ENCODE assay signal across 18 mouse cellular contexts in genomic region chr12:86665656-86666055, GRCm38 (mm10). TPM values are rescaled to one million over a fixed set of nuclear protein-coding genes. Genes with fewer than 3 reads are reported as not detected.
A peak's percentile ranks its signal among the peaks of the same experiment; 100 is the strongest.
DNase-seq lines count a peak whose midpoint lies in the region; ATAC-seq and TF ChIP-seq lines count a peak whose summit lies in the region.
"Had no signal": no experiment of that assay in that cellular context is flagged by ENCODE, and none has a peak within 500 bp of the region (broad histone marks: within the 10 kb centered on the region; RNA-seq: fewer than 3 reads in every experiment).

No protein-coding gene starts in this region.

- WGBS in forebrain, postnatal 0 days: 61% methylated on average over 3 of the region's 3 CpGs
- 63% methylated on average over 3 of the region's 3 CpGs for WGBS in forebrain, embryonic 14.5 days

- TF ChIP-seq POLR2A in brain, embryonic 14.5 days (IDR thresholded peaks at IDR 0.05; ENCODE audit: borderline replicate concordance, extremely low read depth, insufficient read depth, insufficient read length, poor library complexity, severe bottlenecking): no peak

- no peaks in the 10 kb centered on the region for H3K4me1 ChIP-seq in forebrain, postnatal 0 days (ENCODE audit: insufficient read depth)
- no peaks in the 10 kb centered on the region for H3K4me1 ChIP-seq in forebrain, embryonic 14.5 days (ENCODE audit: control insufficient read depth, insufficient read depth, low read length)
- H3K4me1 ChIP-seq: embryonic facial prominence, embryonic 13.5 days; forebrain, embryonic 10.5 days; limb, embryonic 13.5 days; neural tube, embryonic 15.5 days had no signal

- H3K27me3 ChIP-seq in forebrain, postnatal 0 days (ENCODE audit: insufficient read depth, low read length): no peaks in the 10 kb centered on the region
- no peaks in the 10 kb centered on the region for H3K27me3 ChIP-seq in forebrain, embryonic 14.5 days (replicated peaks; ENCODE audit: control insufficient read depth, insufficient read depth, low read length)
- H3K27me3 ChIP-seq: embryonic facial prominence, embryonic 13.5 days; limb, embryonic 13.5 days; neural tube, embryonic 15.5 days had no signal

- H3K9ac ChIP-seq in forebrain, postnatal 0 days: no peak overlapping the region
- H3K9ac ChIP-seq in forebrain, embryonic 14.5 days (ENCODE audit: low read length): no peak overlapping the region
- H3K9ac ChIP-seq: embryonic facial prominence, embryonic 13.5 days; limb, embryonic 13.5 days; neural tube, embryonic 15.5 days had no signal

- no peak for DNase-seq in forebrain, postnatal 0 days
- DNase-seq in forebrain, embryonic 14.5 days (ENCODE audit: low spot score): no peak
- DNase-seq in left cerebral cortex, adult 2 months (ENCODE audit: extremely low spot score in 1 of 2, low spot score in 2 of 2): no peak
- no peak for DNase-seq in left cerebral cortex, postnatal 4 days
- peak; percentile 8 for DNase-seq in 416B (ENCODE audit: low read depth)
- DNase-seq in brain, embryonic 14.5 days (ENCODE audit: low read depth): no peak
- DNase-seq in gastrocnemius, postnatal 25 days: no peak
- DNase-seq: adrenal gland, postnatal 36 days; B cell, adult 2 months; cerebellum, postnatal 36 days; heart, postnatal 10 days; lung, adult 2 months; thymus, postnatal 4 days had no signal

- H3K27ac ChIP-seq in forebrain, postnatal 0 days (ENCODE audit: low read depth, low read length): no peak overlapping the region
- H3K27ac ChIP-seq in forebrain, embryonic 14.5 days (ENCODE audit: low read depth, low read length): no peak overlapping the region
- H3K27ac ChIP-seq in left cerebral cortex, adult 2 months: no peak overlapping the region
- H3K27ac ChIP-seq: embryonic facial prominence, embryonic 13.5 days; forebrain, embryonic 10.5 days; limb, embryonic 13.5 days; neural tube, embryonic 15.5 days had no signal

- intact Hi-C loops in left cerebral cortex, adult 2 months (cut with DNase I): no loop called here
- intact Hi-C loops in left cerebral cortex, postnatal 4 days (cut with DNase I): no loop called here

- TF ChIP-seq CTCF in forebrain, postnatal 0 days (IDR thresholded peaks at IDR 0.05; ENCODE audit: low read depth): peak; percentile 52
- TF ChIP-seq CTCF in left cerebral cortex, adult 2 months (IDR thresholded peaks at IDR 0.05): peak; percentile 67
- TF ChIP-seq CTCF in brain, embryonic 14.5 days (IDR thresholded peaks at IDR 0.05; ENCODE audit: borderline replicate concordance, extremely low read depth, insufficient read depth, insufficient read length): peak; percentile 24; the same call in 1 of the 2 replicates

- no peak overlapping the region for H3K4me3 ChIP-seq in forebrain, postnatal 0 days (ENCODE audit: low read depth, low read length)
- H3K4me3 ChIP-seq in forebrain, embryonic 14.5 days (ENCODE audit: low read depth, low read length): no peak overlapping the region
- H3K4me3 ChIP-seq in left cerebral cortex, adult 2 months: no peak overlapping the region
- H3K4me3 ChIP-seq: embryonic facial prominence, embryonic 13.5 days; forebrain, embryonic 10.5 days; limb, embryonic 13.5 days; neural tube, embryonic 15.5 days had no signal

- H3K4me2 ChIP-seq in forebrain, postnatal 0 days (ENCODE audit: low read depth): no peak overlapping the region
- no peak overlapping the region for H3K4me2 ChIP-seq in forebrain, embryonic 14.5 days (ENCODE audit: low read length)
- H3K4me2 ChIP-seq: embryonic facial prominence, embryonic 13.5 days; limb, embryonic 13.5 days; neural tube, embryonic 15.5 days had no signal

- no peaks in the 10 kb centered on the region for H3K36me3 ChIP-seq in forebrain, postnatal 0 days (ENCODE audit: insufficient read depth)
- H3K36me3 ChIP-seq in forebrain, embryonic 14.5 days (ENCODE audit: control insufficient read depth, insufficient read depth, low read length): no peaks in the 10 kb centered on the region
- H3K36me3 ChIP-seq: embryonic facial prominence, embryonic 13.5 days; forebrain, embryonic 10.5 days; limb, embryonic 13.5 days; neural tube, embryonic 15.5 days had no signal

- H3K9me3 ChIP-seq in forebrain, postnatal 0 days (ENCODE audit: low read length): no peaks in the 10 kb centered on the region
- no peaks in the 10 kb centered on the region for H3K9me3 ChIP-seq in forebrain, embryonic 14.5 days (replicated peaks; ENCODE audit: control insufficient read depth, low read length)
- H3K9me3 ChIP-seq: embryonic facial prominence, embryonic 13.5 days; forebrain, embryonic 10.5 days; limb, embryonic 13.5 days; neural tube, embryonic 15.5 days had no signal

- ATAC-seq in forebrain, postnatal 0 days: no peak
- ATAC-seq in forebrain, embryonic 14.5 days: no peak
- ATAC-seq in erythroid progenitor cell, adult 5-6 weeks (replicated peaks; ENCODE audit: low FRiP score, poor library complexity, severe bottlenecking): no peak

RNA-seq across cellular contexts. Expression of gene Vash1, which starts 12.8 kb away (rescaled TPM):
- total RNA-seq in forebrain, postnatal 0 days (2014; rRNA removed): 93.0 and 96.3 TPM in 2 replicates
- 25.7 and 33.2 TPM in 2 replicates for polyA plus RNA-seq in forebrain, postnatal 0 days (2015; fragmentation: Nextera tagmentation; extraction: Ambion mirVana)
- 25.2 and 31.7 TPM in 2 replicates for polyA plus RNA-seq in forebrain, embryonic 14.5 days (2014; fragmentation: Nextera tagmentation; extraction: Ambion mirVana)
- total RNA-seq in left cerebral cortex, adult 2 months (2021): 10 to 100 TPM; 34.6 to 36.6 TPM
- total RNA-seq in left cerebral cortex, postnatal 4 days (2021): 100 to 1,000 TPM; 148 to 152 TPM
- polyA plus RNA-seq in brain, embryonic 14.5 days (2012; rRNA removed): 41.9 and 59.6 TPM in 2 replicates
- not detected in 2 replicates for total RNA-seq in erythroid progenitor cell, adult 5-6 weeks (2015; ENCODE audit: low replicate concordance)
- not detected in 2 replicates for total RNA-seq in erythroid progenitor cell, adult 5-6 weeks (2017; ENCODE audit: low replicate concordance)
- 10 to 100 TPM; 10.3 to 11.8 TPM for total RNA-seq in gastrocnemius, postnatal 25 days (2021)

Comparison
In these comparisons a context has a peak if more than half of its experiments do, and no peak if none do; other contexts are left out.
1. RNA of gene Vash1, which starts 12.8 kb away (total RNA-seq): 148 to 152 TPM in left cerebral cortex, postnatal 4 days, 93.0 to 96.3 TPM in forebrain, postnatal 0 days, 34.6 to 36.6 TPM in left cerebral cortex, adult 2 months and 10.3 to 11.8 TPM in gastrocnemius, postnatal 25 days; not detected in erythroid progenitor cell, adult 5-6 weeks; every median in the first group is over 10 times any median in the second.
2. Peak in every context shown above with its lines, with median percentiles within 50 percentile points of each other: CTCF ChIP-seq.